Mouse (Mus musculus) spleen, adult 2 months (tissue): Measurements from ENCODE around the gene Stat2. TPM values are rescaled to one million over a fixed set of nuclear protein-coding genes. Genes with fewer than 3 reads are reported as not detected.
A peak's percentile ranks its signal among the peaks of the same experiment; 100 is the strongest.
"Not testable (repeated sequence)": the region's sequence is repeated elsewhere in the genome, so short reads cannot be mapped to it uniquely, and the experiment has no call there.

Experiments
- DNase-seq, 2 experiments: peaks; one replicate each; pipeline versions ENCODE4 v3.0.0 to v3.0.0-alpha.2; 2012 to 2021; ENCODE audit warnings: low spot score in 2 of 2, low read depth in 1 of 2
- H3K27ac ChIP-seq: fragments of 200-500 bp; 2 replicates; pipeline ENCODE4 v1.5.1; 2012; ENCODE audit warnings: low read length, inconsistent platforms; ENCODE audit not compliant: insufficient read depth
- H3K27me3 ChIP-seq: fragments of 200-500 bp; 2 replicates; pipeline ENCODE4 v1.6.1; 2012; ENCODE audit warnings: mild to moderate bottlenecking, moderate library complexity, low read length, inconsistent platforms; ENCODE audit not compliant: control insufficient read depth, insufficient read depth
- H3K36me3 ChIP-seq: fragments of 200-500 bp; 2 replicates; pipeline ENCODE4 v1.6.1; 2012; ENCODE audit warnings: mild to moderate bottlenecking, low read length, inconsistent platforms; ENCODE audit not compliant: control insufficient read depth, insufficient read depth
- H3K4me1 ChIP-seq: fragments of 200-500 bp; 2 replicates; pipeline ENCODE4 v1.6.1; 2011; ENCODE audit warnings: inconsistent platforms; ENCODE audit not compliant: control insufficient read depth, insufficient read depth, insufficient read length
- H3K4me3 ChIP-seq: fragments of 200-500 bp; 2 replicates; pipeline ENCODE4 v1.5.1; 2011; ENCODE audit warnings: mild to moderate bottlenecking, inconsistent platforms; ENCODE audit not compliant: insufficient read depth, insufficient read length; ENCODE audit errors: extremely low read depth
- CTCF ChIP-seq: fragments of 200-500 bp; IDR thresholded peaks from 2 replicates; pipeline ENCODE4 v1.5.1; 2011; ENCODE audit warnings: mild to moderate bottlenecking, inconsistent platforms; ENCODE audit not compliant: insufficient read depth, insufficient read length, insufficient replicate concordance; ENCODE audit errors: extremely low read depth
- POLR2A ChIP-seq: fragments of 200-500 bp; IDR thresholded peaks from 2 replicates; pipeline ENCODE4 v1.6.1; 2011; ENCODE audit warnings: low read depth, low read length, inconsistent platforms
- WGBS: fragments of 180-500 bp; shearing (Covaris S2); methylation state at CpG from one replicate; pipeline ENCODE4 v1.1.7; 2018; 5-methylcytosine and 5-hydroxymethylcytosine counted together
- polyA plus RNA-seq: library from polyadenylated mRNA; depleted of rRNA; stranded (reverse); fragments of >200 nt; gene quantifications from 2 replicates; pipeline ENCODE4 v1.2.3, GENCODE M21; 2012

The Stat2 gene
- polyA plus RNA-seq, 1 experiment = 34.6 TPM

GRCm38 (mm10) chr10:128256328-128256727, 14.0 kb upstream of the Stat2 start:
- no peak for DNase-seq
- TF ChIP-seq CTCF = no peak
- no peak overlapping the region for H3K27ac ChIP-seq
- H3K27me3 ChIP-seq = no peaks in the 10 kb centered on the region
- WGBS = 91% methylated on average over 8 of the region's 8 CpGs
- H3K36me3 ChIP-seq = peaks cover 3% of the 10 kb centered on the region
- H3K4me1 ChIP-seq = peaks cover 9% of the 10 kb centered on the region; the same call in 1 of the 2 replicates
- H3K4me3 ChIP-seq = no peak overlapping the region

- H3K4me3 ChIP-seq = no peak overlapping the region
- no peaks in the 10 kb centered on the region for H3K36me3 ChIP-seq
- DNase-seq = peak; percentile 33 to 48
- TF ChIP-seq CTCF (no peak), POLR2A (no peak)
- no peaks in the 10 kb centered on the region for H3K27me3 ChIP-seq
- peak overlapping the region; percentile 67 for H3K27ac ChIP-seq
- H3K4me1 ChIP-seq = peaks cover 21% of the 10 kb centered on the region
- 16% methylated on average over 4 of the region's 4 CpGs for WGBS
Observed at GRCm38 (mm10) chr10:128258953-128259352, 11.4 kb upstream of the Stat2 start.

DNA sequence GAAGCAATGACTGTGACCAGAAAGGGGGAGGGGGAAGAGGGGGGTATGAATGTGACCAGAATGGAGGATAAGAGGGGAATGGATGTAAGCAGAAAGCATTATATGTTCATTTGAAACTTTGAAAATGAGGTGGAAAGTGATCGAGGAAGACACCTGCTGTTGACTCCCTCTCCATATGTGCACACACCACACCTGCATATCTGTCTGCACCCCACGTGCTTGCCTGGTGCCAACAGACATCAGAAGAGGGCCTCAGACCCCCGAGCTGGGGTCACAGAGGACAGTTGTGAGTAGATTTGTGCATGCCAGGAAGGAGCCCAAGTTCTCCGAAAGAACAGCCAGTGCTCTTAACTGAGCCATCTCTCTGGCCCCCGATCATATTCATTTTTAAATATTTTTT, 10.4 kb upstream of the Stat2 start:
- 70% methylated on average over 5 of the region's 5 CpGs for WGBS
- Histone ChIP-seq H3K36me3 (no peaks in the 10 kb centered on the region), H3K4me3 (no peak overlapping the region), H3K27ac (no peak overlapping the region), H3K27me3 (no peaks in the 10 kb centered on the region), H3K4me1 (peaks cover 21% of the 10 kb centered on the region)
- TF ChIP-seq POLR2A = no peak
- no peak for TF ChIP-seq CTCF
- no peak for DNase-seq

GRCm38 (mm10) chr10:128260376-128260775, 10.0 kb upstream of the Stat2 start:
- H3K4me3 ChIP-seq, H3K27ac ChIP-seq, H3K36me3 ChIP-seq, DNase-seq, H3K27me3 ChIP-seq: not testable (repeated sequence)
- 91% methylated on average over 7 of the region's 7 CpGs for WGBS
- peaks cover 21% of the 10 kb centered on the region for H3K4me1 ChIP-seq

- H3K4me3 ChIP-seq = no peak overlapping the region
- peak overlapping the region; percentile 85 for H3K27ac ChIP-seq
- no peaks in the 10 kb centered on the region for H3K36me3 ChIP-seq
- DNase-seq = no peak
- TF ChIP-seq CTCF (no peak), POLR2A (no peak)
- H3K27me3 ChIP-seq = no peaks in the 10 kb centered on the region
- H3K4me1 ChIP-seq = peaks cover 21% of the 10 kb centered on the region
- 95% methylated on average over 22 of the region's 22 CpGs for WGBS
Observed at GRCm38 (mm10) chr10:128262300-128262699, 8.1 kb upstream of the Stat2 start.

DNA sequence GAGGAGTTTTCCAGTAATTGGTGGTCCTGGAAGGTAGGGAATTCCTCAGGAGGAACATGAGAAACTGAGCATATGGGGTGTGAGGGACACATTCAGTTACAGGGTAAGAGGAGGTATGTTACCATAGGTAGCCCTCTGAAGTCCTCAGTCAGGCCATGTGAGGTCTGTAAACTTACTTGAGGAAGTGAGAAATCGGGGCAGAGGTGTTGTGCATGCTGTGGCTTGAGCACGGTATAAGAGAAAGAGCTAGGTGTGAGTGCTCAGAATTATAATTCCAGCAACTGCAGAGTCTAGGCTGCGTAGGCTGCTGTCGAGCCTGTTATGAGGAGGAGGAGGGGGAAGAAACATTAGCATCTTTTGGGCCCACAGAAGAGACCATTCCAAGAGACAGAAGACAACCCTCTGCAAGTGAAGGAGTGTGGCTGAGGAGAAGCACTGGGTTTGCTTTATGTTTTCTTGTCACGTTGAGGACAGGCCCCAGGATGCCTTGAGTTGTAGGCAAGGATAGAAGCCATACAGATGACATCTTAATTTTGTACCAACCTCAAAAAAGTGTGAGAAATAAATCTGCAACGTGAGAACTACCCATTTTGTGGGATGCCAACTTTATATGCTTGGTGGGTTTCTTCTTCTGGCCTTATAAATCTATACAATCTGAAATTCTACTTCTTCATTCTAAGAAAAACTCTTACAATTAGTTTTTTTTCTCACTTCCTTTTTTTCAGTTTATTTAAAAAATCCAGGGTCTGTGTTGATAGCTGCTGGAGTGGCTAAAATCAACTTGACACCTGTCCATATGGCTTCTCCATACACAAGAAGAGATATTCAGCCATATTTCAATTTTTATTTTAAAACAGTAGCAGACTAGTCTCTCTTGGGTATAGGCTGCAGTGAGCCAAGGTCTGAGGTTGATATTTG, 6.7 kb upstream of the Stat2 start:
- peak overlapping the region; percentile 85 for H3K27ac ChIP-seq
- no peaks in the 10 kb centered on the region for H3K27me3 ChIP-seq
- WGBS = 30% methylated on average over 6 of the region's 6 CpGs
- TF ChIP-seq POLR2A (no peak; the same call in 1 of the 2 replicates), CTCF (no peak)
- H3K4me3 ChIP-seq = no peak overlapping the region
- peak in 1 of 2 experiments; percentile 36 for DNase-seq
- no peaks in the 10 kb centered on the region for H3K36me3 ChIP-seq
- peaks cover 21% of the 10 kb centered on the region for H3K4me1 ChIP-seq

DNA sequence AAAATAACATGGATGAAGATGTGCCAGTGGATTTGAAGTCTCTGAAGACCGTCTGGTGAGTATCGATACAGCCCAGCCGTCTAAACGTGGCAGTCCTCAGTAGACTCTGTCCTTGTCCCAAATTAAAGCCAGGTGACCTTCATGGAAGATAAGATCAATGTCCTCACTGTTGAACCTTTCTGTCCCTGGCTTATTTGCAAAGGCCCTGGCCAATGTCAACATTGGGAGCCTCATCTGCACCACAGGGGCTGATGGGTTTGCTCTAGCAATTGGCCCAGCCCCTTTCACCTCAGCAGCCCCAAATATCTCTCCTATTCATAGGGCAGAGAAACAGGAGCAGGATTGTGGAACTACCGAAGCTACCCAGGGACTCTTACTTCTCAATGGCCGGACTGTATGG, 2.0 kb upstream of the Stat2 start, which contains the start of gene Apof:
TSS of gene Apof (plus strand) at position 301 of the 400 bp plus-strand sequence.
- no peak within 1 kb of the TSS; the same call in 1 of the 2 replicates for H3K27ac ChIP-seq
- WGBS = 95% methylated on average over 6 of the region's 6 CpGs
- no peak for DNase-seq

More for the DNA sequence above, 2.0 kb upstream of the Stat2 start, which contains the start of gene Apof:
- Histone ChIP-seq H3K27me3 (no peaks in the 10 kb centered on the region), H3K4me1 (peaks cover 3% of the 10 kb centered on the region), H3K4me3 (no peak within 1 kb of the TSS), H3K36me3 (no peaks in the 10 kb centered on the region)
- no peak for TF ChIP-seq POLR2A
- TF ChIP-seq CTCF = no peak
